Mouse (Mus musculus): ENCODE results near the gene Nfyc. TPM values are rescaled to one million over a fixed set of nuclear protein-coding genes. Genes with fewer than 3 reads are reported as not detected.

The Nfyc gene
- polyA plus RNA-seq, 1 experiment from 2014 or later, result 74.4 TPM

- H3K4me3 ChIP-seq (ENCODE audit: low read depth, low read length), result no peak overlapping the region
- H3K27ac ChIP-seq (ENCODE audit: low read length), result no peak overlapping the region
- H3K27me3 ChIP-seq (ENCODE audit: control insufficient read depth, insufficient read depth, low read depth, low read length), result peaks cover 31% of the 10 kb centered on the region
- H3K9ac ChIP-seq (ENCODE audit: low read depth, low read length), result no peak overlapping the region
- no peak overlapping the region for H3K4me2 ChIP-seq (ENCODE audit: low read length)
- no peaks in the 10 kb centered on the region for H3K36me3 ChIP-seq (ENCODE audit: control insufficient read depth, insufficient read depth, low read length)
- no peaks in the 10 kb centered on the region for H3K9me3 ChIP-seq (replicated peaks; ENCODE audit: control insufficient read depth, low read length, poor library complexity, severe bottlenecking)
- ATAC-seq, result no peak
- peaks cover 4% of the 10 kb centered on the region for H3K4me1 ChIP-seq (ENCODE audit: control insufficient read depth, insufficient read depth, low read length)
- WGBS, result 45% methylated on average over 2 of the region's 2 CpGs
These were observed 81.8 kb downstream of the Nfyc start for GRCm38 (mm10) chr4:120749601-120750000.

GRCm38 (mm10) chr4:120747941-120748866 lies 83.2 kb downstream of the Nfyc start, which contains the start of gene Kcnq4:
Gene Kcnq4, minus strand, starts transcription at chr4:120748612.
- H3K9me3 ChIP-seq (replicated peaks; ENCODE audit: control insufficient read depth, low read length, poor library complexity, severe bottlenecking), result no peaks in the 10 kb centered on the region
- peak; percentile 19; the same call in 1 of the 2 replicates for ATAC-seq

GRCm38 (mm10) chr4:120747243-120747792 lies 84.1 kb downstream of the Nfyc start:
- peak overlapping the region; percentile 99 for H3K4me2 ChIP-seq (ENCODE audit: low read length)
- ATAC-seq, result peak; percentile 51
- H3K9me3 ChIP-seq (replicated peaks; ENCODE audit: control insufficient read depth, low read length, poor library complexity, severe bottlenecking), result no peaks in the 10 kb centered on the region
- peak overlapping the region; percentile 61 for H3K4me3 ChIP-seq (ENCODE audit: low read depth, low read length)
- H3K9ac ChIP-seq (ENCODE audit: low read depth, low read length), result peak overlapping the region; percentile 66
- H3K36me3 ChIP-seq (ENCODE audit: control insufficient read depth, insufficient read depth, low read length), result no peaks in the 10 kb centered on the region
- H3K27ac ChIP-seq (ENCODE audit: low read length), result no peak overlapping the region
- 0% methylated on average over 43 of the region's 75 CpGs for WGBS
- peaks cover 31% of the 10 kb centered on the region for H3K27me3 ChIP-seq (ENCODE audit: control insufficient read depth, insufficient read depth, low read depth, low read length)
- peaks cover 4% of the 10 kb centered on the region for H3K4me1 ChIP-seq (ENCODE audit: control insufficient read depth, insufficient read depth, low read length)

More at GRCm38 (mm10) chr4:120747941-120748866, 83.2 kb downstream of the Nfyc start, which contains the start of gene Kcnq4:
- Histone ChIP-seq H3K4me1 (ENCODE audit: control insufficient read depth, insufficient read depth, low read length) (peaks cover 4% of the 10 kb centered on the region), H3K4me3 (ENCODE audit: low read depth, low read length) (peak within 1 kb of the TSS; percentile 61), H3K9ac (ENCODE audit: low read depth, low read length) (peak within 1 kb of the TSS; percentile 66), H3K27me3 (ENCODE audit: control insufficient read depth, insufficient read depth, low read depth, low read length) (peaks cover 31% of the 10 kb centered on the region), H3K36me3 (ENCODE audit: control insufficient read depth, insufficient read depth, low read length) (no peaks in the 10 kb centered on the region), H3K4me2 (ENCODE audit: low read length) (peak within 1 kb of the TSS; percentile 99), H3K27ac (ENCODE audit: low read length) (no peak within 1 kb of the TSS)
- WGBS, result 3% methylated on average over 40 of the region's 42 CpGs

GRCm38 (mm10) chr4:120746552-120747150 lies 84.7 kb downstream of the Nfyc start:
- peaks cover 4% of the 10 kb centered on the region for H3K4me1 ChIP-seq (ENCODE audit: control insufficient read depth, insufficient read depth, low read length)
- peak; percentile 67 for ATAC-seq
- H3K4me2 ChIP-seq (ENCODE audit: low read length), result peak overlapping the region; percentile 99
- no peak overlapping the region for H3K27ac ChIP-seq (ENCODE audit: low read length)
- WGBS, result 7% methylated on average over 19 of the region's 53 CpGs
- H3K9me3 ChIP-seq (replicated peaks; ENCODE audit: control insufficient read depth, low read length, poor library complexity, severe bottlenecking), result no peaks in the 10 kb centered on the region
- H3K27me3 ChIP-seq (ENCODE audit: control insufficient read depth, insufficient read depth, low read depth, low read length), result peaks cover 31% of the 10 kb centered on the region
- H3K36me3 ChIP-seq (ENCODE audit: control insufficient read depth, insufficient read depth, low read length), result no peaks in the 10 kb centered on the region
- peak overlapping the region; percentile 66 for H3K9ac ChIP-seq (ENCODE audit: low read depth, low read length)
- peak overlapping the region; percentile 61 for H3K4me3 ChIP-seq (ENCODE audit: low read depth, low read length)

DNA sequence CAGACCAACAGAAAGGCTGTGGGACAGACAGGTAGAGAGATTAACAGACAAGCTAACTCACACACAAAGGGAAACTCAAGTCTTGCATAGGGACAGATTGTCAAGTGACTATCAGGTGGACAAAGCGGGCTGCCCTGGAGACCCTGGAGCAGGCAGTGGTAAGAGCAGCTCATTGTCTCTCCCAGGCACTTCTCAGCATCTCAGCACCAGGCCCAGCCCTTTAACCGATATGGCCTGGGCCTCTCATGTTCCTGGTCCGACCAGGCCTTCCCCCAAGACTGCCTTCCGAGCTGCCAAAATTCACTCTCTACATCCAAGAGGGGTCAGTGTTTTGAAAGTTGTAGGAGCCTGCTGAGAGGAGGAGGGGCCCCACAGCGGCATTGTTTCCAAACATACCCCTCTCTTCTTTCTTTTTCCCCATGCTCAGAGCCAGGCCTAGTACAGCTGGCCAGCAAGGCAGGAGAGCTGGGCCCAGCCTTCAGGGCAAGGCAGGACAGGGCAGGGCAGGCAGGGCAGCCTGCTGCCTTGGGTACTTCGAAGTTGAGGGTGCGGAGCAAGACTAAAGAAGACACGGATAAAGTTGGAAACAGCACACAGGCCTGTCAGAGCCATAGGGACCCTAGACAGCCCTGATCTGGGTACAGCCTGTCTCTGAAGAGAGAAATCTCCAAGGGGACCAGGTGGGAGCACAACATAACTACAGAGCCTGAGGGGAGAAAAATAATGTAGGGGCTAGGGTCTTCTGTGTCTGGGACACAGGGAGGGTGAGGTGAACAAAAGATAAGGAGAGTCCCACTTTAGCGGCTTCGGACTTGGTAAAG lies 85.4 kb downstream of the Nfyc start:
- peaks cover 31% of the 10 kb centered on the region for H3K27me3 ChIP-seq (ENCODE audit: control insufficient read depth, insufficient read depth, low read depth, low read length)
- H3K4me1 ChIP-seq (ENCODE audit: control insufficient read depth, insufficient read depth, low read length), result peaks cover 4% of the 10 kb centered on the region
- H3K36me3 ChIP-seq (ENCODE audit: control insufficient read depth, insufficient read depth, low read length), result no peaks in the 10 kb centered on the region
- no peak for ATAC-seq
- H3K4me3 ChIP-seq (ENCODE audit: low read depth, low read length), result peak overlapping the region; percentile 61; the same call in 1 of the 2 replicates
- H3K9me3 ChIP-seq (replicated peaks; ENCODE audit: control insufficient read depth, low read length, poor library complexity, severe bottlenecking), result no peaks in the 10 kb centered on the region
- H3K27ac ChIP-seq (ENCODE audit: low read length), result no peak overlapping the region
- 14% methylated on average over 10 of the region's 10 CpGs for WGBS
- H3K4me2 ChIP-seq (ENCODE audit: low read length), result peak overlapping the region; percentile 99
- no peak overlapping the region for H3K9ac ChIP-seq (ENCODE audit: low read depth, low read length)

- ATAC-seq, result no peak
- H3K27me3 ChIP-seq (ENCODE audit: control insufficient read depth, insufficient read depth, low read depth, low read length), result peaks cover 10% of the 10 kb centered on the region
- peaks cover 2% of the 10 kb centered on the region for H3K4me1 ChIP-seq (ENCODE audit: control insufficient read depth, insufficient read depth, low read length)
- no peaks in the 10 kb centered on the region for H3K9me3 ChIP-seq (replicated peaks; ENCODE audit: control insufficient read depth, low read length, poor library complexity, severe bottlenecking)
- 70% methylated on average over 3 of the region's 3 CpGs for WGBS
- H3K4me2 ChIP-seq (ENCODE audit: low read length), result no peak overlapping the region
- no peak overlapping the region for H3K9ac ChIP-seq (ENCODE audit: low read depth, low read length)
- H3K27ac ChIP-seq (ENCODE audit: low read length), result no peak overlapping the region
- no peak overlapping the region for H3K4me3 ChIP-seq (ENCODE audit: low read depth, low read length)
- H3K36me3 ChIP-seq (ENCODE audit: control insufficient read depth, insufficient read depth, low read length), result no peaks in the 10 kb centered on the region
These were observed 87.7 kb downstream of the Nfyc start for GRCm38 (mm10) chr4:120743636-120744035.

DNA sequence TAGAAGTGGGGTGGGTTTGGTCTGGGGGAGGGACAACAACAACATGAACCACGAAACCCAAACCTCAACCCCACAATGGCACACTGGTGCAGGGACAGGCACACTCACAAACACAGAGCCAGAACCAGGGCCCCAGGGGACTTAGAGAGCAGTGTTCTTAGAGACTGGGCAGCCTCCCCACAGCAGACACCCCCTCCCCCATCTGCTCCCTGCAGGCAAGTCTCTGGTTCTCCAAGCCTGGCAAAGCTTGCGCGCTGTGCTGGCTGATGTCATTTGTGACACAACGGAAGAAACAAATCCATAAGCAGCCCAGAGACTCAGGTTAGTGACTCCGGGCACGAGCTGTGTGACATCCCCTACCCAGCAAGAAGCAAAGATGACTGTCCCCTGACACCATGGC lies 90.1 kb downstream of the Nfyc start:
- no peak for ATAC-seq
- Histone ChIP-seq H3K4me1 (ENCODE audit: control insufficient read depth, insufficient read depth, low read length) (no peaks in the 10 kb centered on the region), H3K9ac (ENCODE audit: low read depth, low read length) (no peak overlapping the region), H3K9me3 (replicated peaks; ENCODE audit: control insufficient read depth, low read length, poor library complexity, severe bottlenecking) (no peaks in the 10 kb centered on the region), H3K27ac (ENCODE audit: low read length) (no peak overlapping the region), H3K27me3 (ENCODE audit: control insufficient read depth, insufficient read depth, low read depth, low read length) (0 out of 2 replicates have a peak, but pooled peaks cover 4% of the 10 kb centered on the region), H3K4me3 (ENCODE audit: low read depth, low read length) (no peak overlapping the region), H3K4me2 (ENCODE audit: low read length) (no peak overlapping the region), H3K36me3 (ENCODE audit: control insufficient read depth, insufficient read depth, low read length) (no peaks in the 10 kb centered on the region)
- WGBS, result 73% methylated on average over 6 of the region's 6 CpGs

- Histone ChIP-seq H3K27ac (ENCODE audit: low read length) (no peak overlapping the region), H3K9ac (ENCODE audit: low read depth, low read length) (no peak overlapping the region), H3K4me1 (ENCODE audit: control insufficient read depth, insufficient read depth, low read length) (peaks cover 6% of the 10 kb centered on the region), H3K4me3 (ENCODE audit: low read depth, low read length) (no peak overlapping the region), H3K36me3 (ENCODE audit: control insufficient read depth, insufficient read depth, low read length) (no peaks in the 10 kb centered on the region), H3K9me3 (replicated peaks; ENCODE audit: control insufficient read depth, low read length, poor library complexity, severe bottlenecking) (no peaks in the 10 kb centered on the region), H3K27me3 (ENCODE audit: control insufficient read depth, insufficient read depth, low read depth, low read length) (peaks cover 3% of the 10 kb centered on the region), H3K4me2 (ENCODE audit: low read length) (no peak overlapping the region)
- WGBS, result 56% methylated on average over 5 of the region's 5 CpGs
- ATAC-seq, result peak; percentile 25
These were observed 97.3 kb downstream of the Nfyc start for GRCm38 (mm10) chr4:120734012-120734622.

Measured in midbrain, embryonic 16.5 days (tissue).